Mouse (Mus musculus) spleen, adult 2 months (tissue): ENCODE results near the gene Psmd8. TPM values are rescaled to one million over a fixed set of nuclear protein-coding genes. Genes with fewer than 3 reads are reported as not detected.
"Not testable (repeated sequence)": the region's sequence is repeated elsewhere in the genome, so short reads cannot be mapped to it uniquely, and the experiment has no call there.

Experiments
- DNase-seq, 2 experiments: peaks; one replicate each; pipeline versions ENCODE4 v3.0.0 to v3.0.0-alpha.2; 2012 to 2021; ENCODE audit warnings: low spot score in 2 of 2, low read depth in 1 of 2
- H3K27ac ChIP-seq: fragments of 200-500 bp; 2 replicates; pipeline ENCODE4 v1.5.1; 2012; ENCODE audit warnings: low read length, inconsistent platforms; ENCODE audit not compliant: insufficient read depth
- H3K27me3 ChIP-seq: fragments of 200-500 bp; 2 replicates; pipeline ENCODE4 v1.6.1; 2012; ENCODE audit warnings: mild to moderate bottlenecking, moderate library complexity, low read length, inconsistent platforms; ENCODE audit not compliant: control insufficient read depth, insufficient read depth
- H3K36me3 ChIP-seq: fragments of 200-500 bp; 2 replicates; pipeline ENCODE4 v1.6.1; 2012; ENCODE audit warnings: mild to moderate bottlenecking, low read length, inconsistent platforms; ENCODE audit not compliant: control insufficient read depth, insufficient read depth
- H3K4me1 ChIP-seq: fragments of 200-500 bp; 2 replicates; pipeline ENCODE4 v1.6.1; 2011; ENCODE audit warnings: inconsistent platforms; ENCODE audit not compliant: control insufficient read depth, insufficient read depth, insufficient read length
- H3K4me3 ChIP-seq: fragments of 200-500 bp; 2 replicates; pipeline ENCODE4 v1.5.1; 2011; ENCODE audit warnings: mild to moderate bottlenecking, inconsistent platforms; ENCODE audit not compliant: insufficient read depth, insufficient read length; ENCODE audit errors: extremely low read depth
- CTCF ChIP-seq: fragments of 200-500 bp; IDR thresholded peaks from 2 replicates; pipeline ENCODE4 v1.5.1; 2011; ENCODE audit warnings: mild to moderate bottlenecking, inconsistent platforms; ENCODE audit not compliant: insufficient read depth, insufficient read length, insufficient replicate concordance; ENCODE audit errors: extremely low read depth
- POLR2A ChIP-seq: fragments of 200-500 bp; IDR thresholded peaks from 2 replicates; pipeline ENCODE4 v1.6.1; 2011; ENCODE audit warnings: low read depth, low read length, inconsistent platforms
- WGBS: fragments of 180-500 bp; shearing (Covaris S2); methylation state at CpG from one replicate; pipeline ENCODE4 v1.1.7; 2018; 5-methylcytosine and 5-hydroxymethylcytosine counted together
- polyA plus RNA-seq: library from polyadenylated mRNA; depleted of rRNA; stranded (reverse); fragments of >200 nt; gene quantifications from 2 replicates; pipeline ENCODE4 v1.2.3, GENCODE M21; 2012; rRNA removed

The Psmd8 gene
- 82.0 and 91.1 TPM in 2 replicates for polyA plus RNA-seq

GRCm38 (mm10) chr7:29180077-29180853, at the start of gene Psmd8:
Gene Psmd8 (minus strand): TSS chr7:29180701.
- DNase-seq, result peak; percentile 93 to 96
- Histone ChIP-seq H3K36me3 (peaks cover 12% of the 10 kb centered on the region), H3K27ac (peak within 1 kb of the TSS; percentile 72), H3K4me1 (peaks cover 9% of the 10 kb centered on the region; the same call in 1 of the 2 replicates), H3K27me3 (no peaks in the 10 kb centered on the region), H3K4me3 (peak within 1 kb of the TSS; percentile 68)
- peak; percentile 91 for TF ChIP-seq POLR2A
- TF ChIP-seq CTCF, result no peak
- under 1% methylated on average over 62 of the region's 62 CpGs for WGBS

GRCm38 (mm10) chr7:29228202-29228601, 47.7 kb upstream of the Psmd8 start:
- WGBS, result 55% methylated on average over 4 of the region's 4 CpGs
- Histone ChIP-seq H3K4me1 (no peaks in the 10 kb centered on the region; the same call in 1 of the 2 replicates), H3K4me3 (no peak overlapping the region), H3K27ac (0 out of 2 replicates have a peak overlapping the region, but pooled peaks have one; percentile 14), H3K27me3 (no peaks in the 10 kb centered on the region; the same call in 1 of the 2 replicates), H3K36me3 (no peaks in the 10 kb centered on the region)
- TF ChIP-seq CTCF (no peak), POLR2A (no peak)
- no peak for DNase-seq

- Histone ChIP-seq H3K36me3 (no peaks in the 10 kb centered on the region), H3K27me3 (no peaks in the 10 kb centered on the region), H3K4me1 (no peaks in the 10 kb centered on the region), H3K27ac (no peak overlapping the region), H3K4me3 (no peak overlapping the region)
- no peak for DNase-seq
- TF ChIP-seq POLR2A (no peak), CTCF (no peak)
- WGBS, result 88% methylated on average over 13 of the region's 13 CpGs
Observed at GRCm38 (mm10) chr7:29225520-29225919, 45.0 kb upstream of the Psmd8 start.

- 51% methylated on average over 16 of the region's 16 CpGs for WGBS
- TF ChIP-seq POLR2A (no peak), CTCF (no peak)
- DNase-seq, result no peak
- H3K27me3 ChIP-seq, result no peaks in the 10 kb centered on the region
- H3K27ac ChIP-seq, result no peak overlapping the region
- no peak overlapping the region for H3K4me3 ChIP-seq
- no peaks in the 10 kb centered on the region for H3K4me1 ChIP-seq
- H3K36me3 ChIP-seq, result no peaks in the 10 kb centered on the region
Observed at GRCm38 (mm10) chr7:29224756-29225394, 44.4 kb upstream of the Psmd8 start.

GRCm38 (mm10) chr7:29214846-29215245, 34.3 kb upstream of the Psmd8 start:
- Histone ChIP-seq H3K27ac (no peak overlapping the region), H3K27me3 (no peaks in the 10 kb centered on the region), H3K4me3 (no peak overlapping the region), H3K4me1 (no peaks in the 10 kb centered on the region), H3K36me3 (no peaks in the 10 kb centered on the region)
- 89% methylated on average over 15 of the region's 15 CpGs for WGBS
- TF ChIP-seq CTCF, result no peak
- no peak for DNase-seq

GRCm38 (mm10) chr7:29214236-29214635, 33.7 kb upstream of the Psmd8 start:
- no peak for DNase-seq
- Histone ChIP-seq H3K36me3 (no peaks in the 10 kb centered on the region), H3K4me1 (no peaks in the 10 kb centered on the region), H3K27me3 (no peaks in the 10 kb centered on the region), H3K27ac (no peak overlapping the region), H3K4me3 (no peak overlapping the region)
- no peak for TF ChIP-seq POLR2A
- no peak for TF ChIP-seq CTCF
- 79% methylated on average over 2 of the region's 2 CpGs for WGBS

GRCm38 (mm10) chr7:29213675-29214082, 33.2 kb upstream of the Psmd8 start, which contains the start of gene Catsperg1:
Gene Catsperg1 (minus strand): TSS chr7:29214035.
- Histone ChIP-seq H3K4me3 (no peak within 1 kb of the TSS), H3K36me3 (no peaks in the 10 kb centered on the region), H3K4me1 (no peaks in the 10 kb centered on the region), H3K27ac (no peak within 1 kb of the TSS), H3K27me3 (no peaks in the 10 kb centered on the region)
- WGBS, result 68% methylated on average over 20 of the region's 20 CpGs
- DNase-seq, result no peak
- TF ChIP-seq CTCF (no peak), POLR2A (no peak)

GRCm38 (mm10) chr7:29212775-29213560, 32.5 kb upstream of the Psmd8 start:
- 89% methylated on average over 40 of the region's 40 CpGs for WGBS
- H3K27ac ChIP-seq, H3K27me3 ChIP-seq, DNase-seq, H3K4me1 ChIP-seq, H3K4me3 ChIP-seq, H3K36me3 ChIP-seq: not testable (repeated sequence)
